Mouse (Mus musculus) thymus, postnatal 10 days (tissue): ENCODE measurements around the gene Rnps1.
A peak's percentile ranks its signal among the peaks of the same experiment; 100 is the strongest.
"Not testable (repeated sequence)": the region's sequence is repeated elsewhere in the genome, so short reads cannot be mapped to it uniquely, and the experiment has no call there.

Source experiments
- DNase-seq, 2 experiments: peaks; one replicate each; pipeline ENCODE4 v3.0.0; 2021; ENCODE audit warnings: low spot score in 2 of 2

Gene Rnps1

GRCm38 (mm10) chr17:24414230-24414976 is at the start of gene Rnps1:
Gene Rnps1 (plus strand): TSS chr17:24414565.
- peak; percentile 85 to 87 for DNase-seq

- no peak for DNase-seq
Measured at GRCm38 (mm10) chr17:24365863-24366262, 48.5 kb upstream of the Rnps1 start.

- DNase-seq = no peak
Measured at GRCm38 (mm10) chr17:24375094-24375712, 39.2 kb upstream of the Rnps1 start.

- no peak for DNase-seq
Measured at GRCm38 (mm10) chr17:24375886-24376285, 38.5 kb upstream of the Rnps1 start.

- DNase-seq = no peak
Measured at GRCm38 (mm10) chr17:24378496-24378895, 35.9 kb upstream of the Rnps1 start.

- no peak for DNase-seq
Measured at GRCm38 (mm10) chr17:24383789-24384188, 30.6 kb upstream of the Rnps1 start.

GRCm38 (mm10) chr17:24388711-24389110 is 25.7 kb upstream of the Rnps1 start:
- DNase-seq = no peak

- DNase-seq = peak in 1 of 2 experiments; percentile 24
Measured at GRCm38 (mm10) chr17:24389865-24390264, 24.5 kb upstream of the Rnps1 start.

GRCm38 (mm10) chr17:24391149-24391548 is 23.2 kb upstream of the Rnps1 start:
- DNase-seq = peak in 1 of 2 experiments; percentile 15

- DNase-seq = no peak
Measured at GRCm38 (mm10) chr17:24393527-24393926, 20.8 kb upstream of the Rnps1 start.

- DNase-seq = no peak
Measured at GRCm38 (mm10) chr17:24394456-24394855, 19.9 kb upstream of the Rnps1 start.

- no peak for DNase-seq
Measured at GRCm38 (mm10) chr17:24402371-24402770, 12.0 kb upstream of the Rnps1 start.

GRCm38 (mm10) chr17:24407116-24407803 is 7.1 kb upstream of the Rnps1 start:
- no peak for DNase-seq

GRCm38 (mm10) chr17:24413557-24414211 is 681 bp upstream of the Rnps1 start:
- peak; percentile 15 to 19 for DNase-seq

- DNase-seq = no peak
Measured at GRCm38 (mm10) chr17:24415011-24415410, 646 bp downstream of the Rnps1 start.

GRCm38 (mm10) chr17:24416051-24416652 is 1.8 kb downstream of the Rnps1 start:
- no peak for DNase-seq

- DNase-seq = no peak
Measured at GRCm38 (mm10) chr17:24423114-24423513, 8.7 kb downstream of the Rnps1 start.

GRCm38 (mm10) chr17:24424489-24424888 is 10.1 kb downstream of the Rnps1 start:
- no peak for DNase-seq

- DNase-seq = not testable (repeated sequence)
Measured at GRCm38 (mm10) chr17:24425326-24425725, 11.0 kb downstream of the Rnps1 start.

- no peak for DNase-seq
Measured at GRCm38 (mm10) chr17:24425905-24426304, 11.5 kb downstream of the Rnps1 start.

- DNase-seq = peak; percentile 38 to 46
Measured at GRCm38 (mm10) chr17:24426471-24427169, 12.3 kb downstream of the Rnps1 start, which contains the start of gene Eci1. Gene Eci1 (plus strand): TSS chr17:24426641.
